Mouse (Mus musculus): ENCODE measurements around the gene Fars2. TPM values are rescaled to one million over a fixed set of nuclear protein-coding genes. Genes with fewer than 3 reads are reported as not detected.

The Fars2 gene
- polyA plus RNA-seq, 1 experiment from 2014 or later: 32.2 TPM

GRCm38 (mm10) chr13:36683581-36683980 lies 566.4 kb downstream of the Fars2 start:
- H3K4me1 ChIP-seq (replicated peaks; ENCODE audit: control insufficient read depth, insufficient read depth, low read length): no peaks in the 10 kb centered on the region
- no peak overlapping the region for H3K4me2 ChIP-seq (ENCODE audit: low read length)
- H3K27me3 ChIP-seq (replicated peaks; ENCODE audit: control insufficient read depth, insufficient read depth, low read length): no peaks in the 10 kb centered on the region
- no peak overlapping the region for H3K27ac ChIP-seq (ENCODE audit: low read length)
- no peaks in the 10 kb centered on the region for H3K9me3 ChIP-seq (ENCODE audit: control insufficient read depth, low read length)
- no peak overlapping the region for H3K9ac ChIP-seq (replicated peaks; ENCODE audit: low read depth, low read length)
- no peak for ATAC-seq
- no peaks in the 10 kb centered on the region for H3K36me3 ChIP-seq (ENCODE audit: control insufficient read depth, insufficient read depth)
- H3K4me3 ChIP-seq (replicated peaks; ENCODE audit: low read length): no peak overlapping the region
- 84% methylated on average over 4 of the region's 4 CpGs for WGBS

GRCm38 (mm10) chr13:36695516-36696201 lies 578.4 kb downstream of the Fars2 start:
- no peak overlapping the region for H3K27ac ChIP-seq (ENCODE audit: low read length)
- H3K9ac ChIP-seq (replicated peaks; ENCODE audit: low read depth, low read length): no peak overlapping the region
- H3K4me1 ChIP-seq (replicated peaks; ENCODE audit: control insufficient read depth, insufficient read depth, low read length): no peaks in the 10 kb centered on the region
- 63% methylated on average over 7 of the region's 7 CpGs for WGBS
- no peak overlapping the region for H3K4me3 ChIP-seq (replicated peaks; ENCODE audit: low read length)
- no peaks in the 10 kb centered on the region for H3K9me3 ChIP-seq (ENCODE audit: control insufficient read depth, low read length)
- no peak for ATAC-seq
- H3K36me3 ChIP-seq (ENCODE audit: control insufficient read depth, insufficient read depth): no peaks in the 10 kb centered on the region
- H3K27me3 ChIP-seq (replicated peaks; ENCODE audit: control insufficient read depth, insufficient read depth, low read length): no peaks in the 10 kb centered on the region
- no peak overlapping the region for H3K4me2 ChIP-seq (ENCODE audit: low read length)

- no peaks in the 10 kb centered on the region for H3K27me3 ChIP-seq (replicated peaks; ENCODE audit: control insufficient read depth, insufficient read depth, low read length)
- H3K4me1 ChIP-seq (replicated peaks; ENCODE audit: control insufficient read depth, insufficient read depth, low read length): no peaks in the 10 kb centered on the region
- ATAC-seq: no peak
- H3K9ac ChIP-seq (replicated peaks; ENCODE audit: low read depth, low read length): no peak overlapping the region
- H3K36me3 ChIP-seq (ENCODE audit: control insufficient read depth, insufficient read depth): no peaks in the 10 kb centered on the region
- no peak overlapping the region for H3K27ac ChIP-seq (ENCODE audit: low read length)
- H3K9me3 ChIP-seq (ENCODE audit: control insufficient read depth, low read length): no peaks in the 10 kb centered on the region
- H3K4me3 ChIP-seq (replicated peaks; ENCODE audit: low read length): no peak overlapping the region
- no peak overlapping the region for H3K4me2 ChIP-seq (ENCODE audit: low read length)
- 91% methylated on average over 8 of the region's 8 CpGs for WGBS
These were observed 579.1 kb downstream of the Fars2 start for GRCm38 (mm10) chr13:36696351-36696771.

- H3K4me1 ChIP-seq (replicated peaks; ENCODE audit: control insufficient read depth, insufficient read depth, low read length): no peaks in the 10 kb centered on the region
- H3K4me2 ChIP-seq (ENCODE audit: low read length): no peak overlapping the region
- no peaks in the 10 kb centered on the region for H3K27me3 ChIP-seq (replicated peaks; ENCODE audit: control insufficient read depth, insufficient read depth, low read length)
- H3K4me3 ChIP-seq (replicated peaks; ENCODE audit: low read length): no peak overlapping the region
- 0 out of 2 replicates have a peak, but pooled peaks have one; percentile 26 for ATAC-seq
- H3K36me3 ChIP-seq (ENCODE audit: control insufficient read depth, insufficient read depth): no peaks in the 10 kb centered on the region
- no peaks in the 10 kb centered on the region for H3K9me3 ChIP-seq (ENCODE audit: control insufficient read depth, low read length)
- 40% methylated on average over 3 of the region's 3 CpGs for WGBS
- H3K9ac ChIP-seq (replicated peaks; ENCODE audit: low read depth, low read length): no peak overlapping the region
- H3K27ac ChIP-seq (ENCODE audit: low read length): no peak overlapping the region
These were observed 590.0 kb downstream of the Fars2 start for GRCm38 (mm10) chr13:36707088-36707690.

- H3K9ac ChIP-seq (replicated peaks; ENCODE audit: low read depth, low read length): no peak overlapping the region
- H3K27ac ChIP-seq (ENCODE audit: low read length): no peak overlapping the region
- H3K4me2 ChIP-seq (ENCODE audit: low read length): no peak overlapping the region
- H3K4me3 ChIP-seq (replicated peaks; ENCODE audit: low read length): no peak overlapping the region
- ATAC-seq: no peak
- no peaks in the 10 kb centered on the region for H3K36me3 ChIP-seq (ENCODE audit: control insufficient read depth, insufficient read depth)
- 77% methylated on average over 2 of the region's 2 CpGs for WGBS
- H3K27me3 ChIP-seq (replicated peaks; ENCODE audit: control insufficient read depth, insufficient read depth, low read length): no peaks in the 10 kb centered on the region
- no peaks in the 10 kb centered on the region for H3K4me1 ChIP-seq (replicated peaks; ENCODE audit: control insufficient read depth, insufficient read depth, low read length)
- H3K9me3 ChIP-seq (ENCODE audit: control insufficient read depth, low read length): no peaks in the 10 kb centered on the region
These were observed 596.9 kb downstream of the Fars2 start for GRCm38 (mm10) chr13:36714101-36714500.

GRCm38 (mm10) chr13:36716708-36717107 lies 599.5 kb downstream of the Fars2 start:
- Histone ChIP-seq H3K4me2 (ENCODE audit: low read length) (no peak overlapping the region), H3K4me3 (replicated peaks; ENCODE audit: low read length) (no peak overlapping the region), H3K4me1 (replicated peaks; ENCODE audit: control insufficient read depth, insufficient read depth, low read length) (no peaks in the 10 kb centered on the region), H3K27ac (ENCODE audit: low read length) (no peak overlapping the region), H3K9ac (replicated peaks; ENCODE audit: low read depth, low read length) (no peak overlapping the region), H3K27me3 (replicated peaks; ENCODE audit: control insufficient read depth, insufficient read depth, low read length) (no peaks in the 10 kb centered on the region), H3K36me3 (ENCODE audit: control insufficient read depth, insufficient read depth) (no peaks in the 10 kb centered on the region), H3K9me3 (ENCODE audit: control insufficient read depth, low read length) (no peaks in the 10 kb centered on the region)
- ATAC-seq: peak; percentile 89
- 52% methylated on average over 2 of the region's 2 CpGs for WGBS

- Histone ChIP-seq H3K4me1 (replicated peaks; ENCODE audit: control insufficient read depth, insufficient read depth, low read length) (no peaks in the 10 kb centered on the region), H3K27ac (ENCODE audit: low read length) (no peak overlapping the region), H3K4me3 (replicated peaks; ENCODE audit: low read length) (no peak overlapping the region), H3K27me3 (replicated peaks; ENCODE audit: control insufficient read depth, insufficient read depth, low read length) (peaks cover under 1% of the 10 kb centered on the region), H3K9ac (replicated peaks; ENCODE audit: low read depth, low read length) (no peak overlapping the region), H3K36me3 (ENCODE audit: control insufficient read depth, insufficient read depth) (no peaks in the 10 kb centered on the region), H3K4me2 (ENCODE audit: low read length) (no peak overlapping the region), H3K9me3 (ENCODE audit: control insufficient read depth, low read length) (no peaks in the 10 kb centered on the region)
- 34% methylated on average over 3 of the region's 3 CpGs for WGBS
- ATAC-seq: peak; percentile 31; the same call in 1 of the 2 replicates
These were observed 600.2 kb downstream of the Fars2 start for GRCm38 (mm10) chr13:36717376-36717775.

GRCm38 (mm10) chr13:36720297-36721017 lies 603.2 kb downstream of the Fars2 start:
- H3K9me3 ChIP-seq (ENCODE audit: control insufficient read depth, low read length): no peaks in the 10 kb centered on the region
- no peak for ATAC-seq
- H3K4me1 ChIP-seq (replicated peaks; ENCODE audit: control insufficient read depth, insufficient read depth, low read length): peaks cover 20% of the 10 kb centered on the region
- H3K9ac ChIP-seq (replicated peaks; ENCODE audit: low read depth, low read length): no peak overlapping the region
- H3K27ac ChIP-seq (ENCODE audit: low read length): no peak overlapping the region
- no peak overlapping the region for H3K4me2 ChIP-seq (ENCODE audit: low read length)
- no peak overlapping the region for H3K4me3 ChIP-seq (replicated peaks; ENCODE audit: low read length)
- H3K36me3 ChIP-seq (ENCODE audit: control insufficient read depth, insufficient read depth): no peaks in the 10 kb centered on the region
- 94% methylated on average over 5 of the region's 5 CpGs for whole genome bisulfite sequencing
- peaks cover 9% of the 10 kb centered on the region for H3K27me3 ChIP-seq (replicated peaks; ENCODE audit: control insufficient read depth, insufficient read depth, low read length)

GRCm38 (mm10) chr13:36722309-36722708 lies 605.1 kb downstream of the Fars2 start:
- no peak overlapping the region for H3K27ac ChIP-seq (ENCODE audit: low read length)
- H3K27me3 ChIP-seq (replicated peaks; ENCODE audit: control insufficient read depth, insufficient read depth, low read length): peaks cover 9% of the 10 kb centered on the region
- peaks cover 32% of the 10 kb centered on the region for H3K4me1 ChIP-seq (replicated peaks; ENCODE audit: control insufficient read depth, insufficient read depth, low read length)
- ATAC-seq: no peak
- no peak overlapping the region for H3K9ac ChIP-seq (replicated peaks; ENCODE audit: low read depth, low read length)
- H3K36me3 ChIP-seq (ENCODE audit: control insufficient read depth, insufficient read depth): no peaks in the 10 kb centered on the region
- no peaks in the 10 kb centered on the region for H3K9me3 ChIP-seq (ENCODE audit: control insufficient read depth, low read length)
- no peak overlapping the region for H3K4me2 ChIP-seq (ENCODE audit: low read length)
- H3K4me3 ChIP-seq (replicated peaks; ENCODE audit: low read length): no peak overlapping the region

Measured in forebrain, embryonic 16.5 days (tissue).